Mouse (Mus musculus): ENCODE results near the gene Gm20661. TPM values are rescaled to one million over a fixed set of nuclear protein-coding genes. Genes with fewer than 3 reads are reported as not detected.

Gm20661 gene
- 0.25 TPM for polyA plus RNA-seq (2017; shearing (Covaris generic))

DNA sequence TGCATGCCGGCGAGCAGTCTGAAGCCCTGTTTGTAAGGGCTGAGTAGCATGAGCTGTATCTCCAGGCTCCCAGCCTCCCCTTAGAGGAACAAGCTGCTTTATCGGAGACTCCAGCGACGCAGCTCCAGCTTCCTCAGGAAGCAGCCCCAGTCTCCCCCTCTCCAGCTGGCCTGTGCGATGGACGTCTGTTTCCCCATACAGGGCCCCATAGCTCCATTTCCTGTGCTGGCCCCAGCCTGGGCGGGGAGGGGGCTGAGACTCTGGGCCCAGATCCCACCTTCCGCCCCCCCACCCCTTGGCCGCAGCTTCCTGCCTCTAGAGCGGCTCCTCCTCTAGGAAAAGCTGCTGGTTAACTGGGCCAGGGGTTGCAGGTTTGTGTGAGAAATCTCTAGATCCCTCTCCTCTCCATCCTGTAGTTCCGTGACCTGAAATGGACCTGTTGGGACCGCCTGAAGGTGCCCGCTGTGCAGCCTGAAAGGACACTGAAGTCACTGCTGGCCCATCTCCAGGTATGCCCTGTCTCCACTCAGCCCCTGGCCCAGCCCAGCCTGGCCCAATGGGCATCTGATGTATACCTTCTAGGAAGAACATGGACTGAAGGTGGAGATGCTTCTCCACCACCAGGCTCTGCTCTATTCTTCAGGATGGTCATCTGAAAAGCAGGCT, at the start of gene Gm20661:
Gene Gm20661 (plus strand): TSS at position 378 of the 666 bp plus-strand sequence.

GRCm38 (mm10) chr9:107935374-107935773, 47.5 kb upstream of the Gm20661 start, which contains the start of gene Camkv:
Gene Camkv (plus strand): TSS chr9:107935674.

DNA sequence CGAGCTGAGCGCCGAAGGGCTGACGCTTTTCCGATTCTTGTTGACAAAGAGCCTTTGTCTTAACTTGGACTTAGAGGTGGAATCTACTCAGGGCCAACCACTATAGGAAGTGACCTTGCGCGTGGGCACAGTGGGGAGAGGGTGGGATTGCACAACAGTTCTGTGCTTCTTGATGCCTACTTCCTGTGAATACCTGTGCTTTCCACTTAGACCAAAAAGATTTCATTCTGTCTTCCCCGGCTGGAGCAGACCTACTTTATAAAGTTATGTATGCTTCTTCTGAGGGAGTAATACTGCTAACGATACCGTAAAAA, 33.0 kb upstream of the Gm20661 start, which contains the start of gene Traip:
Gene Traip (plus strand): TSS at position 215 of the 314 bp plus-strand sequence.

GRCm38 (mm10) chr9:107975399-107976386, 7.2 kb upstream of the Gm20661 start, which contains the start of gene Uba7:
Gene Uba7 (plus strand): TSS chr9:107975505.

DNA sequence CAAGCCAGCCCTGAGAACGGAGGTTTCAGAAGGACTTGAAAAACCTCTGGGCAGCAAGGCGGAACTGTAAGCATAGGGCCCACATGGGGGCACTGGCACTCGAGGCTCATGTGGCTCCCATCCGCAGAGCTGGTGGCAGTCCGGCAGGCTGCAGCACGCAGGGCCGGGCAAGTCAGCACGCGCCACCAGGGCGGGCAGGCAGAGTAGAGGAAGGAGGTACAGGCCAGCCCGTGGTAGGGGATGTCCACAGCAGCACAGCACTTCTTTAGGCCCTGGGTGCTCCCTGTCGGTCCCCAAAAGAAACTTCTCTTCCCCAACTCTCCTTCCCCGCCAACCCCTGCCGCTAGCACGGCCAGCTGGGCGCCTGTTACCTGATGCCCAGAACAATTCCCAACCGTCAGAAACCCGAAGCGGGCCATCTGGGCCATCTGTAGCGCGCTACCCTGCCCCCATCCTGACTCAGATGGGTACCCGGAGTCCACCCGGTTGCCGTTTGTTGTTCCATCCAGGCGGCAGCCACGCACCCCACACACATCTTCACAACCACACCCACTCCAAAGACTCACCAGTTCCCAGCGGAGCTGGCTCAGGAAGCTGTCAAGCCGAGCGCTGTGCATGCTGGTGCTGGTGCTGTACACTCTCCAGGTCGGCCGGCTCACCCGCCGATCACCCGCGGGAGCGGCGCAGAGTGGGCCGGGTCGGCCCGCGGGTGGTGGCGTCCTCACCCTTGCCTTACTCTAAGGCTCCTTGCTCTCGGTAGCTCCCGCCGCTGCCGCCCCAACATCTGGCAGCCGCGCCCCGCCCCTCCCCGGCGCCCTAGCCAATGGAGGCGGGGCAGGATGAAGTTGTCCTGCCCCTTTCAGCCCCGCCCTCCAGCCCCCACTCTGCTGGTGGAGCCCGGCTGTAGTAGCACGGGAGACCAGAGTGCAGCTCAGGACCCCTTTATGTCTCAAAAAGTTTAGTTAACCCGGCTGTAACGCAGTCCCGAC, 2.6 kb downstream of the Gm20661 start, which contains the start of gene Inka1:
Gene Inka1 (minus strand): TSS at position 749 of the 989 bp plus-strand sequence.

DNA sequence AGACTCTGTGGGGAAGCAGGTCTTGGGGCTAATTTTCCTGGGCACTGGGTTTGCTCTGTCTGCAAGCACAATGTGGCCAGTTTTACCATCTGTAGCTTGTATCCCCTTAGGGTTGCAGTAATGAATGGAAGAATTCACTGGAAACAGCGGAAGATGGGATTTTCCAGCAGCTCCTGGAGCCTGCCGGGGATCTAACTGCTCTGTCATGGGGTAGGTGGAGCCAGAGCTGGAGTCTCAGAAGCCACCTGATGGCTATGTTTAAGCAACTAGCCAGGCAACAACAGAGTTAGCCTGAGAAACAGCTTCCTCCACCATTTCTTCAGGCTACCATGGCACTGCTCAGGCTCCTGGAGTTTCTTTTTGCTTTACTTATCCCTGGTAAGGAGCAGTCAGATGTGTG, 9.3 kb downstream of the Gm20661 start, which contains the start of gene Cdhr4:
Gene Cdhr4 (plus strand): TSS at position 301 of the 400 bp plus-strand sequence.

GRCm38 (mm10) chr9:107996049-107996448, 13.2 kb downstream of the Gm20661 start, which contains the start of gene Gm20662:
Gene Gm20662 (plus strand): TSS chr9:107996349.

DNA sequence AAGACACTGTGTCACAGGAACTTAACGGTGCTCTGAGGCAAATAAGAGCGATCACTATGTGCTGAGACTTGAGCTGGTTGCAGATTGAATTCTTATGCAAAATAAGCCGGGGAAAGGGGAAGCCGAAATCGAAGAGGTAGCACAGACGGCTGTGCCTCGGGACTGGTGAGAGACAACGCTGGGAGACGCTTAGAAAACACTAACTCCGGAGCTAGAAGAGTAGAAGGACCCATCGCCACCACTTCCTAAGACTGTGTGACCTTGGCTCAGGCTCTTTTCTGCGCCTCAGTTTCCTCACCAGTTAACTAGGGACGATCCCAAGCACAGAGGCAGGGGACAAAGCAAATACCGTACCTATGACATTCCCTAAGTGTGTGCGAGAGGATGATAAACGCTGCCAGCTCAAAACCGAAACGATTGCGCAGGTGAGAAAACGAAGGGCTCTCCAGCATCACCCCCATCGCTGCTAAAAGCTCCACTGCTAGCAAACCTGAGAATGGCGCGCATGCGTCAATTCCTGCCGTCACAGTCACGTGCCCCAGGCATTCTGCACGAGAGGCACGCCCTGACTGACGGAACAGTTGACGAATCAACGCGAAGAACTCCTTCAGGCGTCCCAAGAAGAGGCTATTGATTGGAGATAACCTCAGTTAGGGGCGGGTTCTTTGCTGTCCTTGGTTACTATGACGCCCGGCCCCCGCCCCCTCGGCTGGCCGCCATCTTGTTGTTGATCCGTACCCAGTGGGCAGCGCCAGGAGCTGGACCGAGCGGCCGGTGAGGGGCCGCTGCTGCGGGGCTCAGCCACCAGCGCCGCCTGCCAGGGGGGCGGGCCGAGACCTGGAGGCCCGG, 19.3 kb downstream of the Gm20661 start, which contains the start of gene Ip6k1:
Gene Ip6k1 (plus strand): TSS at position 580 of the 849 bp plus-strand sequence.

Other genes starting within 250 kb of the Gm20661 start
- 311 TPM for gene Rbm5, start 212.1 kb upstream of the Gm20661 start, polyA plus RNA-seq (2017; shearing (Covaris generic))
- 106 TPM for gene Rbm6, start 109.8 kb upstream of the Gm20661 start, polyA plus RNA-seq (2017; shearing (Covaris generic))
- 24.3 TPM for gene Mon1a, start 94.9 kb upstream of the Gm20661 start, polyA plus RNA-seq (2017; shearing (Covaris generic))
- gene Mst1r, start 76.2 kb upstream of the Gm20661 start, polyA plus RNA-seq (2017; shearing (Covaris generic)) = not detected
- not detected for gene Actl11, start 54.6 kb upstream of the Gm20661 start, polyA plus RNA-seq (2017; shearing (Covaris generic))
- gene Camkv, start 47.4 kb upstream of the Gm20661 start, polyA plus RNA-seq (2017; shearing (Covaris generic)) = 0.13 TPM
- gene Traip, start 32.9 kb upstream of the Gm20661 start, polyA plus RNA-seq (2017; shearing (Covaris generic)) = 4.1 TPM
- gene Uba7, start 7.6 kb upstream of the Gm20661 start, polyA plus RNA-seq (2017; shearing (Covaris generic)) = 260 TPM
- gene Inka1, start 2.8 kb downstream of the Gm20661 start, polyA plus RNA-seq (2017; shearing (Covaris generic)) = 1.9 TPM
- gene Cdhr4, start 9.4 kb downstream of the Gm20661 start, polyA plus RNA-seq (2017; shearing (Covaris generic)) = 0.41 TPM
- gene Gm20662, start 13.3 kb downstream of the Gm20661 start, polyA plus RNA-seq (2017; shearing (Covaris generic)) = not detected
- gene Ip6k1, start 19.4 kb downstream of the Gm20661 start, polyA plus RNA-seq (2017; shearing (Covaris generic)) = 143 TPM
- 35.5 TPM for gene Gmppb, start 66.2 kb downstream of the Gm20661 start, polyA plus RNA-seq (2017; shearing (Covaris generic))
- 4.6 TPM for gene Amigo3, start 70.1 kb downstream of the Gm20661 start, polyA plus RNA-seq (2017; shearing (Covaris generic))
- 1.5 TPM for gene Mst1, start 97.4 kb downstream of the Gm20661 start, polyA plus RNA-seq (2017; shearing (Covaris generic))
- gene Rnf123, start 100.3 kb downstream of the Gm20661 start, polyA plus RNA-seq (2017; shearing (Covaris generic)) = 146 TPM
- gene Apeh, start 111.5 kb downstream of the Gm20661 start, polyA plus RNA-seq (2017; shearing (Covaris generic)) = 118 TPM
- 0.56 TPM for gene Bsn, start 207.3 kb downstream of the Gm20661 start, polyA plus RNA-seq (2017; shearing (Covaris generic))